Mouse (Mus musculus): ENCODE measurements at regions not wholly inside any gene's neighbourhood (a gene's known extent, or its start where the extent isn't known, plus 50 kb on each side); places are given as distances from the start of the nearest gene placed in this dataset.

GRCm38 (mm10) chr12:98367583-98367982, 99.1 kb downstream of the Gpr65 start:
- Histone ChIP-seq H3K9ac (ENCODE audit: low read depth, low read length) (no peak overlapping the region), H3K4me3 (ENCODE audit: low read depth, low read length) (no peak overlapping the region), H3K36me3 (ENCODE audit: control insufficient read depth, insufficient read depth, low read length) (no peaks in the 10 kb centered on the region), H3K27me3 (ENCODE audit: control insufficient read depth, insufficient read depth, low read length) (no peaks in the 10 kb centered on the region), H3K27ac (ENCODE audit: low read depth, low read length) (no peak overlapping the region), H3K9me3 (ENCODE audit: control insufficient read depth, low read length) (no peaks in the 10 kb centered on the region), H3K4me1 (replicated peaks; ENCODE audit: control insufficient read depth, insufficient read depth, low read length) (no peaks in the 10 kb centered on the region), H3K4me2 (replicated peaks; ENCODE audit: low read depth, low read length) (no peak overlapping the region)
- DNase-seq (ENCODE audit: low spot score): no peak
- WGBS: 85% methylated on average over 2 of the region's 2 CpGs
- no peak for ATAC-seq (ENCODE audit: low FRiP score)

- Histone ChIP-seq H3K4me3 (ENCODE audit: low read depth, low read length) (no peak overlapping the region), H3K4me2 (replicated peaks; ENCODE audit: low read depth, low read length) (no peak overlapping the region), H3K9ac (ENCODE audit: low read depth, low read length) (no peak overlapping the region), H3K27ac (ENCODE audit: low read depth, low read length) (no peak overlapping the region), H3K9me3 (ENCODE audit: control insufficient read depth, low read length) (no peaks in the 10 kb centered on the region), H3K36me3 (ENCODE audit: control insufficient read depth, insufficient read depth, low read length) (no peaks in the 10 kb centered on the region), H3K27me3 (ENCODE audit: control insufficient read depth, insufficient read depth, low read length) (no peaks in the 10 kb centered on the region), H3K4me1 (replicated peaks; ENCODE audit: control insufficient read depth, insufficient read depth, low read length) (no peaks in the 10 kb centered on the region)
- no peak for ATAC-seq (ENCODE audit: low FRiP score)
- 79% methylated on average over 3 of the region's 3 CpGs for WGBS
- no peak for DNase-seq (ENCODE audit: low spot score)
Measured at GRCm38 (mm10) chr12:98370771-98371170, 102.3 kb downstream of the Gpr65 start.

- 89% methylated on average over 7 of the region's 7 CpGs for WGBS
- H3K4me1 ChIP-seq (replicated peaks; ENCODE audit: control insufficient read depth, insufficient read depth, low read length): no peaks in the 10 kb centered on the region
- no peak overlapping the region for H3K9ac ChIP-seq (ENCODE audit: low read depth, low read length)
- DNase-seq (ENCODE audit: low spot score) (no peak), ATAC-seq (ENCODE audit: low FRiP score) (no peak)
- no peak overlapping the region for H3K4me2 ChIP-seq (replicated peaks; ENCODE audit: low read depth, low read length)
- no peaks in the 10 kb centered on the region for H3K27me3 ChIP-seq (ENCODE audit: control insufficient read depth, insufficient read depth, low read length)
- H3K4me3 ChIP-seq (ENCODE audit: low read depth, low read length): no peak overlapping the region
- no peaks in the 10 kb centered on the region for H3K9me3 ChIP-seq (ENCODE audit: control insufficient read depth, low read length)
- no peaks in the 10 kb centered on the region for H3K36me3 ChIP-seq (ENCODE audit: control insufficient read depth, insufficient read depth, low read length)
- H3K27ac ChIP-seq (ENCODE audit: low read depth, low read length): no peak overlapping the region
Measured at GRCm38 (mm10) chr12:98375214-98375910, 106.9 kb downstream of the Gpr65 start.

Measured in hindbrain, embryonic 11.5 days (tissue).